Mouse (Mus musculus) CH12.LX (cell line): ENCODE measurements around the gene Ttll8. TPM values are rescaled to one million over a fixed set of nuclear protein-coding genes. Genes with fewer than 3 reads are reported as not detected.

ENCODE experiments used
- DNase-seq: peaks from one replicate; pipeline ENCODE4 v3.0.0-alpha.2; 2013; ENCODE audit errors: extremely low read depth
- H3K27ac ChIP-seq: 2 replicates; pipeline ENCODE4 v1.5.1; 2012; ENCODE audit warnings: low read depth, mild to moderate bottlenecking, control low read depth, moderate library complexity; ENCODE audit not compliant: insufficient read depth
- H3K27me3 ChIP-seq: replicated peaks from 2 replicates; pipeline ENCODE3; 2012; ENCODE audit warnings: inconsistent platforms
- H3K36me3 ChIP-seq, 2 experiments: replicated peaks in 1 of 2; 2 replicates each; pipeline versions ENCODE3 to v1.6.1; 2012; ENCODE audit warnings: inconsistent platforms in 1 of 2, low read length in 1 of 2, mild to moderate bottlenecking in 1 of 2, mixed read lengths in 1 of 2, moderate library complexity in 1 of 2; ENCODE audit not compliant: control insufficient read depth in 1 of 2, insufficient read depth in 1 of 2
- H3K4me1 ChIP-seq, 2 experiments: 2 replicates each; pipeline ENCODE4 v1.6.1; 2012; ENCODE audit warnings: inconsistent platforms in 1 of 2, moderate library complexity in 1 of 2; ENCODE audit not compliant: insufficient read depth in 2 of 2, control insufficient read depth in 1 of 2
- H3K4me2 ChIP-seq: 2 replicates; pipeline ENCODE4 v1.6.1; 2012; ENCODE audit warnings: low read depth, mild to moderate bottlenecking, control low read depth; ENCODE audit not compliant: poor library complexity, insufficient read depth, severe bottlenecking
- H3K4me3 ChIP-seq, 3 experiments: fragments of 150-350 bp in 1 of 3; sonication (generic) in 1 of 3; replicated peaks in 1 of 3; 2 replicates each; pipeline versions ENCODE3 to v1.5.1; 2011 to 2012; ENCODE audit warnings: low read depth in 2 of 3, low read length in 2 of 3, mild to moderate bottlenecking in 2 of 3, moderate library complexity in 2 of 3, control low read depth in 1 of 3, improper control_type of control experiment in 1 of 3, inconsistent platforms in 1 of 3, mixed read lengths in 1 of 3; ENCODE audit not compliant: poor library complexity in 1 of 3
- H3K79me2 ChIP-seq: replicated peaks from 2 replicates; pipeline ENCODE4 v1.6.1; 2012; ENCODE audit warnings: mild to moderate bottlenecking, moderate library complexity; ENCODE audit not compliant: control insufficient read depth, poor library complexity, insufficient read depth, severe bottlenecking; ENCODE audit errors: extremely low read depth
- H3K9ac ChIP-seq: 2 replicates; pipeline ENCODE4 v1.6.1; 2012; ENCODE audit warnings: low read depth, mild to moderate bottlenecking, control low read depth, moderate library complexity; ENCODE audit not compliant: insufficient read depth
- H3K9me3 ChIP-seq: replicated peaks from 2 replicates; pipeline ENCODE3; 2012; ENCODE audit warnings: low read length, inconsistent platforms, mixed read lengths
- E2F4 ChIP-seq: IDR thresholded peaks from 2 replicates; pipeline ENCODE4 v1.6.1; 2011; ENCODE audit warnings: low read depth, low read length, improper control_type of control experiment; ENCODE audit not compliant: insufficient replicate concordance
- ELF1 ChIP-seq: IDR thresholded peaks from 2 replicates; pipeline ENCODE4 v1.6.1; 2014; ENCODE audit warnings: low read depth, mild to moderate bottlenecking, inconsistent platforms, low read length, improper control_type of control experiment
- EP300 ChIP-seq: IDR thresholded peaks from 2 replicates; pipeline ENCODE4 v1.6.1; 2011; ENCODE audit warnings: low read length, improper control_type of control experiment
- ETS1 ChIP-seq: conservative IDR thresholded peaks from 2 replicates; pipeline ENCODE4 v1.6.1; 2012; ENCODE audit warnings: low read depth, mild to moderate bottlenecking, inconsistent platforms, low read length, improper control_type of control experiment, moderate library complexity
- GABPA ChIP-seq: IDR thresholded peaks from 2 replicates; pipeline ENCODE4 v1.6.1; 2012; ENCODE audit warnings: low read depth, low read length, improper control_type of control experiment, inconsistent platforms; ENCODE audit not compliant: insufficient replicate concordance
- IRF4 ChIP-seq: IDR thresholded peaks from 2 replicates; pipeline ENCODE4 v1.6.1; 2014; ENCODE audit warnings: low read depth, mild to moderate bottlenecking, inconsistent platforms, low read length, improper control_type of control experiment
- MAX ChIP-seq: IDR thresholded peaks from 2 replicates; pipeline ENCODE4 v1.6.1; 2011; ENCODE audit warnings: low read length, improper control_type of control experiment
- MAZ ChIP-seq: IDR thresholded peaks from 2 replicates; pipeline ENCODE4 v1.6.1; 2012; ENCODE audit warnings: low read depth, mild to moderate bottlenecking, inconsistent platforms, low read length, improper control_type of control experiment, moderate library complexity
- PAX5 ChIP-seq: IDR thresholded peaks from 2 replicates; pipeline ENCODE4 v1.6.1; 2012; ENCODE audit warnings: low read length, inconsistent platforms, mixed read lengths
- POLR2A ChIP-seq: IDR thresholded peaks from 2 replicates; pipeline ENCODE4 v1.6.1; 2011; ENCODE audit warnings: low read depth, mild to moderate bottlenecking, improper control_type of control experiment, low read length
- SIN3A ChIP-seq: IDR thresholded peaks from 2 replicates; pipeline ENCODE4 v1.6.1; 2012; ENCODE audit warnings: low read length, improper control_type of control experiment, inconsistent platforms
- TBP ChIP-seq: conservative IDR thresholded peaks from 2 replicates; pipeline ENCODE4 v1.6.1; 2011; ENCODE audit warnings: low read depth, low read length, improper control_type of control experiment
- UBTF ChIP-seq: IDR thresholded peaks from 2 replicates; pipeline ENCODE4 v1.6.1; 2012; ENCODE audit warnings: low read depth, mild to moderate bottlenecking, inconsistent platforms, low read length, improper control_type of control experiment, moderate library complexity
- USF2 ChIP-seq: conservative IDR thresholded peaks from 2 replicates; pipeline ENCODE4 v1.6.1; 2011; ENCODE audit warnings: low read depth, low read length, improper control_type of control experiment
- dilution Hi-C: fragments of 300-500 bp; cut with MboI; formaldehyde crosslinking; loops from 2 replicates; pipeline ENCODE4 v1.14.3; 2020; ENCODE audit warnings: low sequenced_read_pairs; ENCODE audit not compliant: extremely low pct_unique_long_range_greater_than_20kb, extremely low pct_ligation_motif_present
- in situ Hi-C: fragments of 300-500 bp; cut with MboI; formaldehyde crosslinking; loops from 3 replicates; pipeline ENCODE4 v1.14.3; 2019; ENCODE audit warnings: low sequenced_read_pairs, low pct_ligation_motif_present, low pct_unique_long_range_greater_than_20kb, mixed read lengths
- polyA plus RNA-seq: library from polyadenylated mRNA; unstranded; fragments of >175 nt; gene quantifications from 2 replicates; pipeline ENCODE4 v1.2.1, GENCODE M21; 2012; ENCODE audit warnings: low read depth; ENCODE audit not compliant: insufficient read length
- total RNA-seq, 2 experiments: library from RNA; depleted of rRNA; stranded (reverse); fragments of 300-350 nt in 1 of 2; fragments of >200 nt in 1 of 2; gene quantifications; 2 replicates each; pipeline ENCODE4 v1.2.3; 2012 to 2014

The Ttll8 gene
- total and polyA plus RNA-seq, 3 experiments, result not detected

- no peak for TF ChIP-seq ELF1
- TF ChIP-seq USF2, result no peak
Observed at GRCm38 (mm10) chr15:88853106-88853505, 101.1 kb downstream of the Ttll8 start (continued).

GRCm38 (mm10) chr15:88851507-88852149, 102.6 kb downstream of the Ttll8 start:
- in situ Hi-C loops, result no loop called here
- Histone ChIP-seq H3K27ac (no peak overlapping the region), H3K79me2 (no peaks in the 10 kb centered on the region), H3K27me3 (peaks cover 76% of the 10 kb centered on the region), H3K9me3 (no peaks in the 10 kb centered on the region), H3K4me3 (no peak overlapping the region), H3K9ac (no peak overlapping the region), H3K4me1 (peaks cover 2 to 3% of the 10 kb centered on the region in 2 experiments; a peak in 1 of 4 replicates), H3K4me2 (no peak overlapping the region), H3K36me3 (no peaks in the 10 kb centered on the region)
- DNase-seq, result no peak
- TF ChIP-seq IRF4 (no peak), UBTF (no peak), POLR2A (no peak), TBP (no peak), GABPA (no peak), ETS1 (no peak), PAX5 (no peak)
- dilution Hi-C loops, result no loop called here

- in situ Hi-C loops, result no loop called here
- H3K4me2 ChIP-seq, result no peak overlapping the region
- no peak overlapping the region for H3K4me3 ChIP-seq
- H3K4me1 ChIP-seq, result peaks cover 2 to 3% of the 10 kb centered on the region in 2 experiments; a peak in 1 of 4 replicates
- H3K36me3 ChIP-seq, result no peaks in the 10 kb centered on the region
- peaks cover 74% of the 10 kb centered on the region for H3K27me3 ChIP-seq
- no peak overlapping the region for H3K27ac ChIP-seq
- no peaks in the 10 kb centered on the region for H3K79me2 ChIP-seq
- TF ChIP-seq MAZ (no peak), GABPA (no peak), MAX (no peak), SIN3A (no peak), EP300 (no peak), IRF4 (no peak), PAX5 (no peak), USF2 (no peak), E2F4 (no peak)
- TF ChIP-seq, all 38 proteins: peak for 0
- dilution Hi-C loops, result no loop called here
- DNase-seq, result no peak
- no peaks in the 10 kb centered on the region for H3K9me3 ChIP-seq
- H3K9ac ChIP-seq, result no peak overlapping the region
Observed at GRCm38 (mm10) chr15:88851076-88851475, 103.1 kb downstream of the Ttll8 start.
